Mouse (Mus musculus) CH12.LX (cell line): ENCODE data around the gene Ddx47. TPM values are rescaled to one million over a fixed set of nuclear protein-coding genes. Genes with fewer than 3 reads are reported as not detected.

Experiments used
- DNase-seq: peaks from one replicate; pipeline ENCODE4 v3.0.0-alpha.2; 2013; ENCODE audit errors: extremely low read depth
- H3K27ac ChIP-seq: 2 replicates; pipeline ENCODE4 v1.5.1; 2012; ENCODE audit warnings: low read depth, mild to moderate bottlenecking, control low read depth, moderate library complexity; ENCODE audit not compliant: insufficient read depth
- H3K27me3 ChIP-seq: replicated peaks from 2 replicates; pipeline ENCODE3; 2012; ENCODE audit warnings: inconsistent platforms
- H3K36me3 ChIP-seq, 2 experiments: replicated peaks in 1 of 2; 2 replicates each; pipeline versions ENCODE3 to v1.6.1; 2012; ENCODE audit warnings: inconsistent platforms in 1 of 2, low read length in 1 of 2, mild to moderate bottlenecking in 1 of 2, mixed read lengths in 1 of 2, moderate library complexity in 1 of 2; ENCODE audit not compliant: control insufficient read depth in 1 of 2, insufficient read depth in 1 of 2
- H3K4me1 ChIP-seq, 2 experiments: 2 replicates each; pipeline ENCODE4 v1.6.1; 2012; ENCODE audit warnings: inconsistent platforms in 1 of 2, moderate library complexity in 1 of 2; ENCODE audit not compliant: insufficient read depth in 2 of 2, control insufficient read depth in 1 of 2
- H3K4me2 ChIP-seq: 2 replicates; pipeline ENCODE4 v1.6.1; 2012; ENCODE audit warnings: low read depth, mild to moderate bottlenecking, control low read depth; ENCODE audit not compliant: poor library complexity, insufficient read depth, severe bottlenecking
- H3K4me3 ChIP-seq, 3 experiments: fragments of 150-350 bp in 1 of 3; sonication (generic) in 1 of 3; replicated peaks in 1 of 3; 2 replicates each; pipeline versions ENCODE3 to v1.5.1; 2011 to 2012; ENCODE audit warnings: low read depth in 2 of 3, low read length in 2 of 3, mild to moderate bottlenecking in 2 of 3, moderate library complexity in 2 of 3, control low read depth in 1 of 3, improper control_type of control experiment in 1 of 3, inconsistent platforms in 1 of 3, mixed read lengths in 1 of 3; ENCODE audit not compliant: poor library complexity in 1 of 3
- H3K79me2 ChIP-seq: replicated peaks from 2 replicates; pipeline ENCODE4 v1.6.1; 2012; ENCODE audit warnings: mild to moderate bottlenecking, moderate library complexity; ENCODE audit not compliant: control insufficient read depth, poor library complexity, insufficient read depth, severe bottlenecking; ENCODE audit errors: extremely low read depth
- H3K9ac ChIP-seq: 2 replicates; pipeline ENCODE4 v1.6.1; 2012; ENCODE audit warnings: low read depth, mild to moderate bottlenecking, control low read depth, moderate library complexity; ENCODE audit not compliant: insufficient read depth
- H3K9me3 ChIP-seq: replicated peaks from 2 replicates; pipeline ENCODE3; 2012; ENCODE audit warnings: low read length, inconsistent platforms, mixed read lengths
- CHD1 ChIP-seq: IDR thresholded peaks from 2 replicates; pipeline ENCODE4 v1.6.1; 2012; ENCODE audit warnings: low read depth, low read length, improper control_type of control experiment, inconsistent platforms
- CTCF ChIP-seq, 2 experiments: IDR thresholded peaks in 1 of 2; conservative IDR thresholded peaks in 1 of 2; 2 replicates each; pipeline ENCODE4 v1.5.1; 2011 to 2012; ENCODE audit warnings: low read depth in 2 of 2, low read length in 2 of 2, improper control_type of control experiment in 1 of 2, inconsistent platforms in 1 of 2, mild to moderate bottlenecking in 1 of 2, moderate library complexity in 1 of 2
- E2F4 ChIP-seq: IDR thresholded peaks from 2 replicates; pipeline ENCODE4 v1.6.1; 2011; ENCODE audit warnings: low read depth, low read length, improper control_type of control experiment; ENCODE audit not compliant: insufficient replicate concordance
- ETS1 ChIP-seq: conservative IDR thresholded peaks from 2 replicates; pipeline ENCODE4 v1.6.1; 2012; ENCODE audit warnings: low read depth, mild to moderate bottlenecking, inconsistent platforms, low read length, improper control_type of control experiment, moderate library complexity
- GABPA ChIP-seq: IDR thresholded peaks from 2 replicates; pipeline ENCODE4 v1.6.1; 2012; ENCODE audit warnings: low read depth, low read length, improper control_type of control experiment, inconsistent platforms; ENCODE audit not compliant: insufficient replicate concordance
- HCFC1 ChIP-seq: IDR thresholded peaks from 2 replicates; pipeline ENCODE4 v1.6.1; 2012; ENCODE audit warnings: low read depth, mild to moderate bottlenecking, inconsistent platforms, low read length, improper control_type of control experiment
- JUN ChIP-seq: IDR thresholded peaks from 2 replicates; pipeline ENCODE4 v1.6.1; 2011; ENCODE audit warnings: low read depth, mild to moderate bottlenecking, low read length, improper control_type of control experiment, moderate library complexity; ENCODE audit not compliant: insufficient read depth
- JUND ChIP-seq: conservative IDR thresholded peaks from 2 replicates; pipeline ENCODE4 v1.6.1; 2011; ENCODE audit warnings: low read depth, low read length, improper control_type of control experiment
- MAX ChIP-seq: IDR thresholded peaks from 2 replicates; pipeline ENCODE4 v1.6.1; 2011; ENCODE audit warnings: low read length, improper control_type of control experiment
- MAZ ChIP-seq: IDR thresholded peaks from 2 replicates; pipeline ENCODE4 v1.6.1; 2012; ENCODE audit warnings: low read depth, mild to moderate bottlenecking, inconsistent platforms, low read length, improper control_type of control experiment, moderate library complexity
- MEF2A ChIP-seq: IDR thresholded peaks from 2 replicates; pipeline ENCODE4 v1.6.1; 2014; ENCODE audit warnings: low read depth, mild to moderate bottlenecking, inconsistent platforms, low read length, improper control_type of control experiment, borderline replicate concordance
- MYC ChIP-seq: IDR thresholded peaks from 2 replicates; pipeline ENCODE4 v1.6.1; 2011; ENCODE audit warnings: low read depth, mild to moderate bottlenecking, improper control_type of control experiment, low read length
- NRF1 ChIP-seq: IDR thresholded peaks from 2 replicates; pipeline ENCODE4 v1.6.1; 2014; ENCODE audit warnings: low read depth, mild to moderate bottlenecking, inconsistent platforms, low read length, improper control_type of control experiment, moderate library complexity
- PAX5 ChIP-seq: IDR thresholded peaks from 2 replicates; pipeline ENCODE4 v1.6.1; 2012; ENCODE audit warnings: low read length, inconsistent platforms, mixed read lengths
- POLR2AphosphoS2 ChIP-seq: IDR thresholded peaks from 2 replicates; pipeline ENCODE4 v1.6.1; 2011; ENCODE audit warnings: low read depth, low read length, improper control_type of control experiment
- RAD21 ChIP-seq: IDR thresholded peaks from 2 replicates; pipeline ENCODE4 v1.6.1; 2011; ENCODE audit warnings: low read depth, mild to moderate bottlenecking, low read length, improper control_type of control experiment, moderate library complexity
- RCOR1 ChIP-seq: conservative IDR thresholded peaks from 2 replicates; pipeline ENCODE4 v1.6.1; 2012; ENCODE audit warnings: low read depth, mild to moderate bottlenecking, inconsistent platforms, low read length, improper control_type of control experiment
- SIN3A ChIP-seq: IDR thresholded peaks from 2 replicates; pipeline ENCODE4 v1.6.1; 2012; ENCODE audit warnings: low read length, improper control_type of control experiment, inconsistent platforms
- TCF12 ChIP-seq: IDR thresholded peaks from 2 replicates; pipeline ENCODE4 v1.6.1; 2014; ENCODE audit warnings: low read depth, mild to moderate bottlenecking, inconsistent platforms, low read length, improper control_type of control experiment
- UBTF ChIP-seq: IDR thresholded peaks from 2 replicates; pipeline ENCODE4 v1.6.1; 2012; ENCODE audit warnings: low read depth, mild to moderate bottlenecking, inconsistent platforms, low read length, improper control_type of control experiment, moderate library complexity
- USF1 ChIP-seq: IDR thresholded peaks from 2 replicates; pipeline ENCODE4 v1.6.1; 2014; ENCODE audit warnings: low read depth, mild to moderate bottlenecking, inconsistent platforms, low read length, improper control_type of control experiment
- USF2 ChIP-seq: conservative IDR thresholded peaks from 2 replicates; pipeline ENCODE4 v1.6.1; 2011; ENCODE audit warnings: low read depth, low read length, improper control_type of control experiment
- ZC3H11A ChIP-seq: IDR thresholded peaks from 2 replicates; pipeline ENCODE4 v1.6.1; 2012; ENCODE audit warnings: low read depth, mild to moderate bottlenecking, inconsistent platforms, low read length, improper control_type of control experiment
- ZKSCAN1 ChIP-seq: IDR thresholded peaks from 2 replicates; pipeline ENCODE4 v1.6.1; 2012; ENCODE audit warnings: low read depth, inconsistent platforms, low read length, improper control_type of control experiment, borderline replicate concordance
- ZMIZ1 ChIP-seq: IDR thresholded peaks from 2 replicates; pipeline ENCODE4 v1.6.1; 2012; ENCODE audit warnings: low read depth, mild to moderate bottlenecking, inconsistent platforms, low read length, improper control_type of control experiment
- dilution Hi-C: fragments of 300-500 bp; cut with MboI; formaldehyde crosslinking; loops from 2 replicates; pipeline ENCODE4 v1.14.3; 2020; ENCODE audit warnings: low sequenced_read_pairs; ENCODE audit not compliant: extremely low pct_unique_long_range_greater_than_20kb, extremely low pct_ligation_motif_present
- in situ Hi-C: fragments of 300-500 bp; cut with MboI; formaldehyde crosslinking; loops from 3 replicates; pipeline ENCODE4 v1.14.3; 2019; ENCODE audit warnings: low sequenced_read_pairs, low pct_ligation_motif_present, low pct_unique_long_range_greater_than_20kb, mixed read lengths
- polyA plus RNA-seq: library from polyadenylated mRNA; unstranded; fragments of >175 nt; gene quantifications from 2 replicates; pipeline ENCODE4 v1.2.1, GENCODE M21; 2012; ENCODE audit warnings: low read depth; ENCODE audit not compliant: insufficient read length
- total RNA-seq, 2 experiments: library from RNA; depleted of rRNA; stranded (reverse); fragments of 300-350 nt in 1 of 2; fragments of >200 nt in 1 of 2; gene quantifications; 2 replicates each; pipeline ENCODE4 v1.2.3; 2012 to 2014

Ddx47 gene
- total and polyA plus RNA-seq, 3 experiments, result 61.4 to 110 (median 82.6) TPM

GRCm38 (mm10) chr6:135069856-135070255 lies 58.4 kb downstream of the Ddx47 start:
- Histone ChIP-seq H3K9ac (no peak overlapping the region), H3K27ac (no peak overlapping the region)
- dilution Hi-C loops, result no loop called here

GRCm38 (mm10) chr6:135070347-135070746 lies 58.9 kb downstream of the Ddx47 start:
- no peak for TF ChIP-seq RAD21
- no peak for TF ChIP-seq PAX5
- TF ChIP-seq SIN3A, result no peak
- TF ChIP-seq E2F4, result no peak
- no peak for TF ChIP-seq JUN
- TF ChIP-seq ZMIZ1, result no peak
- TF ChIP-seq USF1, result no peak
- TF ChIP-seq MAX, result no peak
- TF ChIP-seq RCOR1, result no peak
- TF ChIP-seq CTCF (conservative IDR thresholded peaks at IDR 0.05 in 1 of 2, IDR thresholded peaks at IDR 0.05 in 1 of 2; ENCODE audit: low read depth in 2 of 2, low read length in 2 of 2), result no peak
- no peak for TF ChIP-seq TCF12
- TF ChIP-seq MYC, result no peak
- no peak for TF ChIP-seq NRF1
- TF ChIP-seq ZC3H11A, result no peak
- TF ChIP-seq ETS1, result no peak
- TF ChIP-seq, all 38 proteins: peak for 0
- Histone ChIP-seq H3K4me2 (no peak overlapping the region), H3K9me3 (no peaks in the 10 kb centered on the region), H3K36me3 (no peaks in the 10 kb centered on the region), H3K27ac (no peak overlapping the region), H3K4me3 (no peak overlapping the region), H3K79me2 (no peaks in the 10 kb centered on the region), H3K4me1 (peaks cover 3 to 8% of the 10 kb centered on the region in 2 experiments; a peak in 2 of 4 replicates), H3K27me3 (peaks cover 15% of the 10 kb centered on the region), H3K9ac (no peak overlapping the region)
- in situ Hi-C loops, result no loop called here
- no peak for DNase-seq
- dilution Hi-C loops, result no loop called here

More at GRCm38 (mm10) chr6:135069856-135070255, 58.4 kb downstream of the Ddx47 start:
- Histone ChIP-seq H3K4me2 (no peak overlapping the region), H3K36me3 (no peaks in the 10 kb centered on the region), H3K4me3 (no peak overlapping the region), H3K79me2 (no peaks in the 10 kb centered on the region), H3K4me1 (peaks cover 3 to 13% of the 10 kb centered on the region in 2 experiments; a peak in 2 of 4 replicates), H3K9me3 (no peaks in the 10 kb centered on the region), H3K27me3 (peaks cover 18% of the 10 kb centered on the region)
- DNase-seq, result no peak
- in situ Hi-C loops, result no loop called here
- TF ChIP-seq POLR2AphosphoS2 (no peak), ZKSCAN1 (no peak), TCF12 (no peak), JUND (no peak), MAZ (no peak), MYC (no peak), USF2 (no peak), CHD1 (no peak), GABPA (no peak), HCFC1 (no peak), JUN (no peak), UBTF (no peak), MEF2A (no peak)
